Mouse (Mus musculus) lung, postnatal 0 days (tissue): ENCODE data around the gene Gmppb.

Experiments
- CTCF ChIP-seq: IDR thresholded peaks from 2 replicates; pipeline ENCODE4 v1.5.1; 2016; ENCODE audit warnings: antibody characterized with exemption, mild to moderate bottlenecking
- EP300 ChIP-seq: IDR thresholded peaks from 2 replicates; pipeline ENCODE4 v1.6.1; 2016; ENCODE audit warnings: antibody characterized with exemption, mild to moderate bottlenecking, control low read depth

DNA sequence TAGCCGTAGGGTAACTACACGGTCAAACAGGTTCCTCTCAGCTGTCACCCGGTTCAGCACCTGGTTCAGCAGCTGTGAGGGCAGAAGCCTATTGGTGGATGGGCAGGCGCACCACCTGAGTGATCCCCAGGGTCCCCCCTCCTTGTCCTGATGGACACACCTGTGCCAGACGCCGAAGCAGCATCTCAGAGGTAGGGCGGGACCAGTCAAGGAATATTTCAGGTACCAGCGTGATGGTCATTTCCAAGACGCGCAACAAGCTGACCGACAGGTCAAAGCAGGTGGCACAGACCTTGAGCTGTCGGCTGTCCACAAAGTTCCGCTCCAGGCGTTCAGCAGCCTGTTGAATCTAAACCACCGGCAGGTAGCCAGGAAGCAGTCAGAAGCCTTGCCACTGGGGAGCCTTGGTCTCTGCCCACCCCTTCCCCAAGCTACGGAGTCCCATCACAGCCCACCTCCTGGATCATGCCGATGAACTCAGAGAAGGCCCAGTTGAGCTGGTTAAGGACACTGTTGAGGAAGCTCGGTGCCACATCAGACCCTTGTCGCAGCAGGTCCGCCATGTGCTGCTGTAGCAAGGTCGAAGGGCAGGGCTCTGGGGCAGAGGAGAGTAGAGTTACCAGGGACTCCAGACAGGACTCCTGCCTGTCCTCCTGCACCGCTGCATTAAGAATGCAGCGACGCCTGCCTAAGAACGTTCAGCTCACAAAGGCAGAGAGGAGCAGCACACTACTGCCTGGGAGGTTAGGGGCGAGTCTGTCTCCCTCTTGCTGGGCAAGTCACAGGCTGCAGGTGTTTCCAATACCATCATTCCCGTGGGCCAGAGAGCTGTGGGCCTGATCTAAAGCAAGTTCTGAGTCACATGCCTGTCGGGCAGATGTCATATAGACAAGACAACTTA, 7.6 kb downstream of the Gmppb start:
- no peak for TF ChIP-seq EP300
- no peak for TF ChIP-seq CTCF
